ENCODE assay signal across 7 mouse cellular contexts in genomic region chr6:148687770-148688169, GRCm38 (mm10).
A peak's percentile ranks its signal among the peaks of the same experiment; 100 is the strongest.
DNase-seq lines count a peak whose midpoint lies in the region; ATAC-seq and TF ChIP-seq lines count a peak whose summit lies in the region.

No protein-coding gene starts in this region.

- intact Hi-C loops in heart, postnatal 25 days (cut with DNase I), result loop anchor here (5.0 to 10.0 kb wide), 2 partner anchors 243 to 440 kb away; partner anchors contain the start of gene Tmtc1

- no peaks in the 10 kb centered on the region for H3K9me3 ChIP-seq in ES-E14 (ENCODE audit: control insufficient read depth, insufficient read depth, low read depth, low read length)

- H3K4me3 ChIP-seq in ES-E14 (ENCODE audit: insufficient read depth in 1 of 2, low read depth in 1 of 2, low read length in 2 of 2, poor library complexity in 1 of 2, severe bottlenecking in 1 of 2), result no peak overlapping the region

- in situ Hi-C loops in ES-E14 (cut with MboI; ENCODE audit: low sequenced_read_pairs in 2 of 2, unreplicated experiment in 2 of 2), result no loop called here

- no peaks in the 10 kb centered on the region for H3K4me1 ChIP-seq in ES-E14 (ENCODE audit: control insufficient read depth in 2 of 2, insufficient read depth in 2 of 2, low read length in 2 of 2, poor library complexity in 1 of 2)

- no peak overlapping the region for H3K9ac ChIP-seq in ES-E14 (ENCODE audit: insufficient read depth, low read depth, low read length, poor library complexity, severe bottlenecking)

- ATAC-seq in erythroblast, adult 5-6 weeks (replicated peaks; ENCODE audit: low FRiP score, poor library complexity, severe bottlenecking), result peak; percentile 78

- H3K27ac ChIP-seq in ES-E14 (ENCODE audit: insufficient read depth, low read depth, low read length, poor library complexity, severe bottlenecking), result no peak overlapping the region

- peak; percentile 12 for DNase-seq in ES-E14 (ENCODE audit: low read depth, low spot score)
- DNase-seq in adrenal gland, adult 18-20 months (ENCODE audit: low spot score in 2 of 2), result peak; percentile 61
- peak; percentile 9 for DNase-seq in heart, postnatal 25 days (ENCODE audit: low spot score)
- DNase-seq in layer of hippocampus, postnatal 36 days, result peak; percentile 30 to 33
- peak; percentile 50 to 62 for DNase-seq in lung, postnatal 4 days
- DNase-seq in right cerebral cortex, postnatal 4 days, result peak; percentile 67

- no peaks in the 10 kb centered on the region for H3K36me3 ChIP-seq in ES-E14 (ENCODE audit: control insufficient read depth, insufficient read depth, low read length, poor library complexity, severe bottlenecking)

TF ChIP-seq in ES-E14, 5 proteins besides CTCF, POLR2A, EP300 and RAD21:
- TF ChIP-seq ZNF384 (IDR thresholded peaks at IDR 0.05; ENCODE audit: low read depth, low read length), result no peak
- TF ChIP-seq ZC3H11A (IDR thresholded peaks at IDR 0.05; ENCODE audit: borderline replicate concordance, low read depth, low read length), result 0 out of 2 replicates have a peak, but pooled peaks have one; percentile 36

Comparison
In these comparisons a context has a peak if more than half of its experiments do, and no peak if none do; other contexts are left out.
1. DNase-seq: peak in every context shown above with its lines; median percentile 67 in right cerebral cortex, postnatal 4 days; 61 in adrenal gland, adult 18-20 months; 56 in lung, postnatal 4 days; 32 in layer of hippocampus, postnatal 36 days; 12 in ES-E14; 9 in heart, postnatal 25 days.